Mouse (Mus musculus): ENCODE data around the gene Tm2d3. TPM values are rescaled to one million over a fixed set of nuclear protein-coding genes. Genes with fewer than 3 reads are reported as not detected.

Tm2d3 gene
- total RNA-seq (2021) (10 to 100 TPM; 21.2 to 24.0 TPM), polyA plus RNA-seq (2012; rRNA removed) (51.2 and 90.8 TPM in 2 replicates)
- long read RNA-seq, transcript Tm2d3-201 (5 exons, 908 nt): major isoform, 16 of 21 reads
- long read RNA-seq, partial matches to known transcripts: 2 of 21 reads
- long read RNA-seq, other reads (novel, unspliced or antisense): 1 of 21 reads

- intact Hi-C loops (cut with DNase I): loop anchor here (5.0 kb wide), 1 partner anchor 49 kb away; the partner anchor contains the start of gene Tarsl2
- DNase-seq: no peak
- 89% methylated on average over 7 of the region's 7 CpGs for WGBS
- H3K27me3 ChIP-seq (ENCODE audit: control insufficient read depth, insufficient read depth, low read length): no peaks in the 10 kb centered on the region
- no peak within 1 kb of the TSS for H3K4me3 ChIP-seq
- no peaks in the 10 kb centered on the region; the same call in 1 of the 2 replicates for H3K4me1 ChIP-seq (ENCODE audit: control insufficient read depth, insufficient read depth, low read length)
- no peak within 1 kb of the TSS for H3K9ac ChIP-seq (ENCODE audit: low read depth, low read length)
- peaks cover 4% of the 10 kb centered on the region for H3K36me3 ChIP-seq (ENCODE audit: control insufficient read depth, insufficient read depth, low read length)
- no peak for TF ChIP-seq POLR2A (IDR thresholded peaks at IDR 0.05; ENCODE audit: insufficient read depth, low read depth, low read length)
- no peak for TF ChIP-seq CTCF (IDR thresholded peaks at IDR 0.05)
- no peak for TF ChIP-seq EP300 (IDR thresholded peaks at IDR 0.05; ENCODE audit: insufficient read depth, low read depth, low read length)
- no peak within 1 kb of the TSS for H3K27ac ChIP-seq
- H3K79me2 ChIP-seq (replicated peaks; ENCODE audit: control insufficient read depth, insufficient read depth, low read length): no peaks in the 10 kb centered on the region
These were observed at the start of gene Tm2d3 for GRCm38 (mm10) chr7:65690869-65691268. Gene Tm2d3, plus strand, starts transcription at chr7:65691169.

DNA sequence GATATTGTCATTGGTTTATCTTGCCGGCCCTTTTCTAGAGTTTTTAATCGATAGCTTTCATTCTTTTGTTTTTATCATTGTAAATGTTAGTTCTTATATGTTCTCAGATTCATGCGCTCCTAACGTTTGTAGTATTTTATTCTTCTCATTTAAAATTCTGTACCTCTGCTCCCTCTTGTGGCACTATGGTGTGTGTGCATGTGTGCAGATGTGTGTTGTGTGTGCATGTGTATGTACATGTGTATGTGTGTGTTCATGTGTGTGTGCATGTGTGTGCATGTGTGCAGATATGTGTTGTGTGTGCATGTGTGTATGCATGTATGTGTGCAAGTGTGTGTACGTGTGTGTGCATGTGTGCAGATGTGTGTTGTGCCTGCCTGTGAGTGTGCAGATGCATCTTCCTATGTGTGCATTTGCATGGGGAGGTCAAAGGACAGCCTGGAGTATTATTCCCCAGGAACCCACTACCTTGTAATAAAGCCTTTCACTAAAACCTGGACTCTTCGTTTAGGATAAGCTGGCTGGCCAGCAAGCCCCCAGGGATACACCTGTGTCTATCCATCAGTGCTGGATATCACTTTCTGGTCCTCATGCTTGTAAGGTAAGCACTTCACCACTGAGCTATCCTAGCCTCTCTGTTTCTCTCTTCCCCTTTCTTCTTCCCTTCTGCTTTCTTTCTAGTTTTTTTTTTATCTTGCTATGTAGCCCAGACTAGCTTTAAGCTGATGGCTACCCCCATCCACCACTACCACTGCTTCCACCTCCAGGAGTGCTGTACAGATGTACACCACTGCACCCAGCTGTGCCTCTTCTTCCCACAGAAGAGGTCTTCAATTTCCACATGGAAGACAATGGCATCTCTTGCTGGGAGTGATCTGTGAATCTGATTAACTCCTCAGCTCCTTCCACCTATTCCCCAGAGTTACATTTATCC, 48.3 kb upstream of the Tm2d3 start:
- Histone ChIP-seq H3K27me3 (ENCODE audit: control insufficient read depth, insufficient read depth, low read length) (no peaks in the 10 kb centered on the region), H3K36me3 (ENCODE audit: control insufficient read depth, insufficient read depth, low read length) (no peaks in the 10 kb centered on the region), H3K27ac (no peak overlapping the region), H3K9ac (ENCODE audit: low read depth, low read length) (no peak overlapping the region), H3K4me1 (ENCODE audit: control insufficient read depth, insufficient read depth, low read length) (peaks cover 2% of the 10 kb centered on the region; the same call in 1 of the 2 replicates), H3K79me2 (replicated peaks; ENCODE audit: control insufficient read depth, insufficient read depth, low read length) (no peaks in the 10 kb centered on the region), H3K4me3 (no peak overlapping the region)
- TF ChIP-seq CTCF (IDR thresholded peaks at IDR 0.05) (peak; percentile 64), EP300 (IDR thresholded peaks at IDR 0.05; ENCODE audit: insufficient read depth, low read depth, low read length) (no peak), POLR2A (IDR thresholded peaks at IDR 0.05; ENCODE audit: insufficient read depth, low read depth, low read length) (no peak)
- no peak for DNase-seq
- intact Hi-C loops (cut with DNase I): loop anchor here (5.0 to 10.0 kb wide), 2 partner anchors 50 to 328 kb away; partner anchors contain the start of gene Tm2d3
- 72% methylated on average over 6 of the region's 6 CpGs for WGBS

- Histone ChIP-seq H3K36me3 (ENCODE audit: control insufficient read depth, insufficient read depth, low read length) (no peaks in the 10 kb centered on the region; the same call in 1 of the 2 replicates), H3K27me3 (ENCODE audit: control insufficient read depth, insufficient read depth, low read length) (no peaks in the 10 kb centered on the region), H3K79me2 (replicated peaks; ENCODE audit: control insufficient read depth, insufficient read depth, low read length) (no peaks in the 10 kb centered on the region), H3K4me1 (ENCODE audit: control insufficient read depth, insufficient read depth, low read length) (peaks cover 2% of the 10 kb centered on the region; the same call in 1 of the 2 replicates), H3K9ac (ENCODE audit: low read depth, low read length) (no peak overlapping the region), H3K4me3 (peak overlapping the region; percentile 81), H3K27ac (no peak overlapping the region)
- intact Hi-C loops (cut with DNase I): loop anchor here (5.0 to 10.0 kb wide), 2 partner anchors 48 to 329 kb away; partner anchors contain the start of gene Tm2d3
- TF ChIP-seq EP300 (IDR thresholded peaks at IDR 0.05; ENCODE audit: insufficient read depth, low read depth, low read length): no peak
- no peak for TF ChIP-seq CTCF (IDR thresholded peaks at IDR 0.05)
- TF ChIP-seq POLR2A (IDR thresholded peaks at IDR 0.05; ENCODE audit: insufficient read depth, low read depth, low read length): no peak
- no peak for DNase-seq
- WGBS: 20% methylated on average over 6 of the region's 6 CpGs
These were observed 47.0 kb upstream of the Tm2d3 start for GRCm38 (mm10) chr7:65643861-65644421.

GRCm38 (mm10) chr7:65644643-65645351, 46.2 kb upstream of the Tm2d3 start, which contains the start of gene Tarsl2:
Gene Tarsl2, plus strand, starts transcription at chr7:65644898.
- H3K9ac ChIP-seq (ENCODE audit: low read depth, low read length): peak within 1 kb of the TSS; percentile 75
- peak within 1 kb of the TSS; percentile 81 for H3K4me3 ChIP-seq
- TF ChIP-seq EP300 (IDR thresholded peaks at IDR 0.05; ENCODE audit: insufficient read depth, low read depth, low read length) (no peak), POLR2A (IDR thresholded peaks at IDR 0.05; ENCODE audit: insufficient read depth, low read depth, low read length) (peak; percentile 67; the same call in 1 of the 2 replicates), CTCF (IDR thresholded peaks at IDR 0.05) (peak; percentile 64)
- no peaks in the 10 kb centered on the region for H3K27me3 ChIP-seq (ENCODE audit: control insufficient read depth, insufficient read depth, low read length)
- peak; percentile 93 to 94 for DNase-seq
- intact Hi-C loops (cut with DNase I): loop anchor here (5.0 to 10.0 kb wide), 2 partner anchors 48 to 330 kb away; partner anchors contain the start of gene Tm2d3
- H3K27ac ChIP-seq: peak within 1 kb of the TSS; percentile 79
- H3K4me1 ChIP-seq (ENCODE audit: control insufficient read depth, insufficient read depth, low read length): peaks cover 2% of the 10 kb centered on the region; the same call in 1 of the 2 replicates
- WGBS: under 1% methylated on average over 64 of the region's 64 CpGs
- no peaks in the 10 kb centered on the region for H3K79me2 ChIP-seq (replicated peaks; ENCODE audit: control insufficient read depth, insufficient read depth, low read length)
- no peaks in the 10 kb centered on the region; the same call in 1 of the 2 replicates for H3K36me3 ChIP-seq (ENCODE audit: control insufficient read depth, insufficient read depth, low read length)

GRCm38 (mm10) chr7:65645996-65646395, 45.0 kb upstream of the Tm2d3 start:
- Histone ChIP-seq H3K79me2 (replicated peaks; ENCODE audit: control insufficient read depth, insufficient read depth, low read length) (no peaks in the 10 kb centered on the region), H3K4me3 (no peak overlapping the region), H3K27me3 (ENCODE audit: control insufficient read depth, insufficient read depth, low read length) (no peaks in the 10 kb centered on the region), H3K27ac (no peak overlapping the region), H3K36me3 (ENCODE audit: control insufficient read depth, insufficient read depth, low read length) (no peaks in the 10 kb centered on the region; the same call in 1 of the 2 replicates), H3K9ac (ENCODE audit: low read depth, low read length) (no peak overlapping the region), H3K4me1 (ENCODE audit: control insufficient read depth, insufficient read depth, low read length) (peaks cover 2% of the 10 kb centered on the region; the same call in 1 of the 2 replicates)
- 81% methylated on average over 8 of the region's 8 CpGs for WGBS
- no peak for DNase-seq
- intact Hi-C loops (cut with DNase I): loop anchor here (10.0 kb wide), 1 partner anchor 331 kb away; no protein-coding TSS in a partner anchor
- no peak for TF ChIP-seq EP300 (IDR thresholded peaks at IDR 0.05; ENCODE audit: insufficient read depth, low read depth, low read length)
- TF ChIP-seq POLR2A (IDR thresholded peaks at IDR 0.05; ENCODE audit: insufficient read depth, low read depth, low read length): no peak
- TF ChIP-seq CTCF (IDR thresholded peaks at IDR 0.05): no peak

Data from heart, adult 2 months (tissue).